Mouse (Mus musculus) midbrain, embryonic 15.5 days (tissue): Measurements from ENCODE around the gene Prss30. TPM values are rescaled to one million over a fixed set of nuclear protein-coding genes. Genes with fewer than 3 reads are reported as not detected.

Experiments used
- ATAC-seq: fragments of 200-750 bp; cut with Nextera tagmentation; replicated peaks from 2 replicates; pipeline ENCODE4 v1.8.0; 2017; ENCODE audit warnings: moderate TSS enrichment
- H3K27ac ChIP-seq: fragments of 300-500 bp; sonication (generic); 2 replicates; pipeline ENCODE4 v1.5.1; 2015; ENCODE audit warnings: mild to moderate bottlenecking, inconsistent platforms
- H3K27me3 ChIP-seq: fragments of 300-500 bp; sonication (generic); replicated peaks from 2 replicates; pipeline ENCODE4 v1.6.1; 2015; ENCODE audit warnings: inconsistent platforms
- H3K36me3 ChIP-seq: fragments of 300-500 bp; sonication (generic); replicated peaks from 2 replicates; pipeline ENCODE4 v1.6.1; 2015; ENCODE audit warnings: inconsistent platforms
- H3K4me1 ChIP-seq: fragments of 300-500 bp; sonication (generic); 2 replicates; pipeline ENCODE4 v1.6.1; 2015; ENCODE audit warnings: inconsistent platforms
- H3K4me2 ChIP-seq: fragments of 300-500 bp; sonication (generic); 2 replicates; pipeline ENCODE4 v1.6.1; 2015; ENCODE audit warnings: inconsistent platforms, mild to moderate bottlenecking, moderate library complexity
- H3K4me3 ChIP-seq: fragments of 300-500 bp; sonication (generic); 2 replicates; pipeline ENCODE4 v1.5.1; 2015; ENCODE audit warnings: mild to moderate bottlenecking, inconsistent platforms
- H3K9ac ChIP-seq: fragments of 300-500 bp; sonication (generic); 2 replicates; pipeline ENCODE4 v1.6.1; 2015; ENCODE audit warnings: mild to moderate bottlenecking, inconsistent platforms
- H3K9me3 ChIP-seq: fragments of 300-500 bp; sonication (generic); 2 replicates; pipeline ENCODE4 v1.6.1; 2016; ENCODE audit warnings: inconsistent platforms
- WGBS: fragments of 180-500 bp; shearing (Covaris S2); methylation state at CpG from one replicate; pipeline ENCODE4 v1.1.7; 2015; ENCODE audit warnings: mixed read lengths; 5-methylcytosine and 5-hydroxymethylcytosine counted together
- polyA plus RNA-seq: library from polyadenylated mRNA; unstranded; fragments of >200 nt; fragmentation: Nextera tagmentation; extraction: Ambion mirVana; gene quantifications from 2 replicates; pipeline ENCODE4 v1.2.1, GENCODE M21; 2015

Gene Prss30
- polyA plus RNA-seq, 1 experiment from 2014 or later, result not detected

DNA sequence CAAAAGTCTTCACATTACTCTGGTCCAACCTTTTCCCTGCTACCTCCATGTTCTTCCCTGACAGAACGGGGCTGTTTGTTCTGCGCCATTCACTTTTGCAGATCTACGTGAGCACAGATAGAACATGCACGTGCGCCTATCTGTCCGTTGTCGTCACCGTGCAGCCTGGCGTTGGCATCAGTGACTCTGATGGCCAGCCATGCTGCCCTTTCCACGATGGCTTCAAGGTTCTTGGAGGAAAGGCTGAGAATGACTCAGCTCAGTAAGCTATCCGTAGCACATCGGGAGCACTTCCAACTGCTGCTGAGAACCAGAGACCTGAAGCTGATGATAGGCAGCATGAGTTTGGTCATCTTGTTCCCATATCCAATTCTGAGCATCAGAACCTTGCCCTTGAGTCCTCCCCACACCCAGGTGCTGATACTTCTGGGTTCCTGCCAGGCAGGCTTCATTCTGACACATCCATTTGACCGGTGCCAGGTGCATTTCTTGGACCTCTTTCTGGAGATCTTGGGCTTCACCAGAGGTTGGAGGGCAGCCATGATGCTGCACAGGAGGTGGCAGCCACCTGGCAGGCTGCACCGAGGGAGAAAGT lies 23.8 kb upstream of the Prss30 start:
- H3K4me1 ChIP-seq, result no peaks in the 10 kb centered on the region
- H3K4me3 ChIP-seq, result no peak overlapping the region
- ATAC-seq, result no peak
- no peaks in the 10 kb centered on the region for H3K36me3 ChIP-seq
- no peak overlapping the region for H3K4me2 ChIP-seq
- 93% methylated on average over 14 of the region's 14 CpGs for WGBS
- no peak overlapping the region for H3K9ac ChIP-seq
- H3K27me3 ChIP-seq, result no peaks in the 10 kb centered on the region; the same call in 1 of the 2 replicates
- no peak overlapping the region for H3K27ac ChIP-seq
- no peaks in the 10 kb centered on the region for H3K9me3 ChIP-seq

DNA sequence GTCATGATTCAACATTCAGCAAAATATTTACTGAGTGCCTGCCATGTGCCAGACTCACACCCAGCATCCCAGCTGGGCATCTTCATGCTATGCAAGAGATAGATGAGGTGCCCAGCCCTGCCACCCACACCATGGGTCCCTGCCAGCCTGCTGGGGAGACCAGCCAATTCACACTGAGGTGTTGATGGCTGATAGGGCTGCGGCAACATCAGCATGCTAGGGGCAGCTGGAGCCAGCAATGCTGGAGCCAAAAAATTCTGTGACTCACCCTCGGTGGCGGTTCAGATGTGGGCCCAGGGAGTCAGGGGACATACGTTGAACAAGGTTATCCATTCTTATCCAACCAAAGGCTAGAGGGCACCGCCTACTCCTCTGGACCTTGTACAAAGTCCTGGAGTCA lies 20.0 kb upstream of the Prss30 start:
- 83% methylated on average over 5 of the region's 5 CpGs for WGBS
- Histone ChIP-seq H3K27ac (no peak overlapping the region), H3K9ac (no peak overlapping the region), H3K36me3 (no peaks in the 10 kb centered on the region), H3K4me1 (no peaks in the 10 kb centered on the region), H3K9me3 (no peaks in the 10 kb centered on the region), H3K4me3 (no peak overlapping the region), H3K4me2 (no peak overlapping the region), H3K27me3 (no peaks in the 10 kb centered on the region)
- no peak for ATAC-seq

DNA sequence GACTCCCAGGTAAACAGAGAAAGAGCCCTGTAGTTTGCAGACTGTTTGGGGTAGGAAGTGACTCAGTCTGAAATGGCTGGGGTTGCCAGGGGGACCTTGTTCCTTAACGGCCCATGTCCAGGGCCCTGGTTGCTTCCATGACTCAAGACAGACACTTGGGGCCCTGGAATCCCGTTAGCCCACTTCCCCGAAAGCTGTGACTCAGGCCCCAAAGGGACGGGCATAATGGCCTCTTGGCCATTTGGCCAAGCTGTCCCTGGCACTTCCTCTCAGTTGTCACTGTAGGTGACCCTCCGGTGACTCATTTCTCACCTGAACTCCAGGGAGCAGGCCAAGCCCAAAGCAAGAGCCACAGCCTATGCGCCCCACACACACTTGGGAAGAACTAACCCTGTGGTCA lies 18.0 kb upstream of the Prss30 start:
- Histone ChIP-seq H3K4me3 (no peak overlapping the region), H3K4me1 (peaks cover 7% of the 10 kb centered on the region; the same call in 1 of the 2 replicates), H3K36me3 (no peaks in the 10 kb centered on the region), H3K9me3 (no peaks in the 10 kb centered on the region), H3K27me3 (no peaks in the 10 kb centered on the region), H3K9ac (no peak overlapping the region), H3K4me2 (no peak overlapping the region), H3K27ac (no peak overlapping the region)
- no peak for ATAC-seq
- 82% methylated on average over 6 of the region's 6 CpGs for WGBS

DNA sequence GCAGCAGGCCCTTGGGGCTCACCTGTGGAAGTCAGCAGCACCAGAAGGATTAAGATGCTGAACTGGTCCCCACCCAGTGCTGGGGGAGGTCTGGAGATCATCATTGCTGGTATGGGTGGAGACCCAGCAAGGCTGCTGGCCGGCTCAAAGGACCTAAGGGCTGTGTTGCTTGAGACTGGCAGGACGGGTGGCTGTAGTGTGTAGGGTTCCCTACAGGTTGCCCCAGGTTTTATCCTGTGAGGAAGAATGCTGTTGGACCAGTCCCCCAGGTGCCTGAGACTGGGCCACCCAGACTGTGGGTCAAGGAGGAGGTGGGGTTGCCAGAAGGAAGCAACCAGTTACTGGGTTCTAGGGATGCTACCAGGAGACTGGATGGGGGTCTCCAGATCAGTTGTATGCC lies 17.5 kb upstream of the Prss30 start, which contains the start of gene Prss22:
Gene Prss22 (minus strand): TSS at position 200 of the 400 bp plus-strand sequence.
- Histone ChIP-seq H3K4me1 (peaks cover 11% of the 10 kb centered on the region), H3K27ac (no peak within 1 kb of the TSS), H3K9me3 (no peaks in the 10 kb centered on the region), H3K4me2 (no peak within 1 kb of the TSS), H3K4me3 (no peak within 1 kb of the TSS), H3K36me3 (no peaks in the 10 kb centered on the region), H3K27me3 (no peaks in the 10 kb centered on the region), H3K9ac (no peak within 1 kb of the TSS)
- WGBS, result 79% methylated on average over 2 of the region's 2 CpGs
- no peak for ATAC-seq

DNA sequence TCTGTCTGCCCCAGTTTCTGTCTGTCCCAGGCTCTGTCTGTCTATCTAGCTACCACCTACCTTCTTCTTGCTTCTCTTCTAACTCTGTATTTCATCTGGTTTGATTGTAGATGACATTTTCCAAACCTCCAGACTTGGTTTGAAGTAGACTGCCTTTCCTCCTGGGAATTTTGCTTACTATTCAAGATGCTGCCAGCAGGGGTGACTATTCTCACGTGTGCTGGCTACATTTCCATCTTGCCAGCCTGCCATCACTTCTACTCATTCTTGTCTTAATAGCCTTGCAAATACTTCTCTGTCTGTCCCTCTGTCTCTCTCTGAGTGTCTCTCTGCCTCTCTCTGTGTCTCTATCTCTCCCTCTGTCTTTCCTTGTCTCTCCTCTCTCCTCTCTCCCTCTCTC lies 15.1 kb upstream of the Prss30 start:
- no peaks in the 10 kb centered on the region for H3K36me3 ChIP-seq
- H3K27ac ChIP-seq, result no peak overlapping the region
- 30% methylated on average over 1 of the region's 1 CpGs for WGBS
- H3K4me2 ChIP-seq, result no peak overlapping the region
- no peak for ATAC-seq
- H3K4me1 ChIP-seq, result peaks cover 13% of the 10 kb centered on the region
- no peak overlapping the region for H3K9ac ChIP-seq
- no peaks in the 10 kb centered on the region for H3K9me3 ChIP-seq
- no peak overlapping the region for H3K4me3 ChIP-seq
- no peaks in the 10 kb centered on the region for H3K27me3 ChIP-seq

DNA sequence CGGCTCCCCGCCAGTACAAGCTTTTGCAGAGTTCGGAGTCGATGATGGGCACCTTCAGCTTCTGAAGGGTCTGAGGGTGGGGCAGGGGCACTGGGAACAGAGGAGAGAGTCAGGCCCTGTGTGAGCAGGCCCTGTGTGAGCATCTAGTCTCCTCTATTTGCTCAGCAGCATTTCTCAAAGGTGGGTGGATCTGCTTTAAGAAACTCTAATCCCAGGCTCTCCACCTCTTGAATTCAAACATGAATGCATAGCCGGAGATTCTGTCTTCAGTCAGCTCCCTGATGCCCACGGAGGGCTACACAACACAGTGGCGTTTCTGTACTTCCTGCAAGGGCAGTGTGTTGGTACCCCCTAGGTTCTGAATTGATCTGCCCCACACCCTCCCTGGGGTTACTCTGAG lies 14.3 kb upstream of the Prss30 start:
- Histone ChIP-seq H3K4me2 (no peak overlapping the region), H3K4me3 (no peak overlapping the region), H3K9ac (no peak overlapping the region), H3K27ac (no peak overlapping the region), H3K36me3 (no peaks in the 10 kb centered on the region), H3K27me3 (no peaks in the 10 kb centered on the region), H3K9me3 (no peaks in the 10 kb centered on the region), H3K4me1 (peaks cover 13% of the 10 kb centered on the region)
- WGBS, result 75% methylated on average over 7 of the region's 7 CpGs
- no peak for ATAC-seq

DNA sequence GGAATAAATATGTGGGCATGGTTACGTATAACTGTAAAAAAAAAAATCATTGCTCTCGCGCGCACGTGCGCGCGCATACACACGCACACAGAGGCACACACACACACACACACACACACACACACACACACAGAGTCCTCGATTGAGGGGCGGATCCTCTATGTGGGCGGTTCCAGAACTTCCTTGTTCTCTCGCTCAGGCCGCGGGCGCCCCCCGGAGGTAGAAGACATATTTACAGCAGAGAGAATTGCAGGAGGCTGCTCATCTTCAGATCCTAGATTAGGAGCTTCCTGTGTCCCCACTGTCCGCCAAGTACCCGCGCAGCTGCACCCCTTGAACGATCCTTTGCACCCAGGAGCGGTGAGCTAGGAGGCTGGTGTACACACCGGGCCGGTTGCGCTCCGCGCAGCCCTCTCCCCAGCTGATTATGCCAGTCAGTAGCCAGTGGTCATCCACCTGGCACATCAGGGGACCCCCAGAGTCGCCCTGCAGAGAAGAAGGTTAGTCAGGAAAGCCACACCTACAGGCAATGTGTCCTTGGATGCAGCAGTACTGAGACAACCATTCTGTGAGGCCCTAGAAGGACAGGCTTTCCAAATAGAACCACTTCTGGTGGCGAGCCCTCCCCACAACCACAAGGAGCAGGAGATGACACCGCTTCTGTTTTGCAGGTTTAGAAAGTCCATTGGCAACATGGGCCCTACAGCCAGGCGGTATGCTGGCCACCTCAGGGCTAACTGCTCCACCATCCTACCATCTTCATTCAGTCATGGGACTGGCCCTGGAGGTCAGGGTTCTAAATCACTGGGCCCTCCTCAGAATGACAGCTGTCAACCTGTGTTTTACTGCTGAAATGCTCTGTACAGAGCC lies 13.4 kb upstream of the Prss30 start:
- H3K27me3 ChIP-seq, result no peaks in the 10 kb centered on the region
- peaks cover 13% of the 10 kb centered on the region for H3K4me1 ChIP-seq
- peak overlapping the region; percentile 33 for H3K4me3 ChIP-seq
- H3K36me3 ChIP-seq, result no peaks in the 10 kb centered on the region
- H3K9me3 ChIP-seq, result no peaks in the 10 kb centered on the region
- no peak overlapping the region for H3K27ac ChIP-seq
- H3K9ac ChIP-seq, result peak overlapping the region; percentile 53
- peak; percentile 84 for ATAC-seq
- H3K4me2 ChIP-seq, result peak overlapping the region; percentile 59
- WGBS, result 10% methylated on average over 31 of the region's 31 CpGs

DNA sequence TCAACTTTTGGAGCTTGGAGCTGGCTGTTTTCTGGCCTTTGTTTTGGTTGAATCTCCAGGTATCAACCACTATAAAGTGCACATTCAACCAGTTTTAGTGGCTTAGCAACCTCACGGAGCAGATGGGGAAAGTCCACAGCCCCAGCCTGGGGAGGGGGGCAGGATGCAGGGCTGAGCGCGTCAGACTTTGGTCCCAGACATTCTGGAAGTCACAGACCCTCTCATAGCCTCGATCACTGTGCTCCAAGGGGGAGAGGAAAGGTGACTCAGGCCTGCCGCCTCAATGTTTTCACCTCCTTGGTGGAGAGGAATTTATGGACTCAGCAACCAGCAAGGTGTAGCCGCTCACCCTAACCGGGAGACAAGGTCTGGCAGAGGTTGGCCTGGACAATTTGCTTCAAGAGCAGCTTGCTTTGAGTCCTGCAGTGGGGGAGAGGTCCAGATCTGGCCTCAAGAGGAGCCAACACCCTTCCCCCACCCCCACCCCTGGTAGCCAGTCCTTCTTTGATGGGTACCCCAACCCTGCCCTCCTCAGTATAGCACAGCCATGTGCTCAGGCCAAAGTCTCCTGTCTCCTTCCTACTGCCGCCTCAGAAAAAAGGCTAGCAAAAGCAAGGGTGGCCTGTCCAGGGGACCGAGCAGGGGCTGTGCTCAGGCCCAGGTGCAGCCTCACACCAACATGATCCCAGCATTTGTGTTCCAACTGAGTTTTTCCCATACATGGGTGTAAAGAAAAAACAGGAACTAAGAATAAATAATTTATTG lies 12.6 kb upstream of the Prss30 start:
- Histone ChIP-seq H3K36me3 (no peaks in the 10 kb centered on the region), H3K4me2 (peak overlapping the region; percentile 59), H3K4me3 (peak overlapping the region; percentile 33; the same call in 1 of the 2 replicates), H3K27ac (0 out of 2 replicates have a peak overlapping the region, but pooled peaks have one; percentile 6), H3K27me3 (no peaks in the 10 kb centered on the region), H3K4me1 (peaks cover 13% of the 10 kb centered on the region), H3K9me3 (no peaks in the 10 kb centered on the region), H3K9ac (peak overlapping the region; percentile 8; the same call in 1 of the 2 replicates)
- WGBS, result 70% methylated on average over 9 of the region's 9 CpGs
- peak; percentile 83 for ATAC-seq

DNA sequence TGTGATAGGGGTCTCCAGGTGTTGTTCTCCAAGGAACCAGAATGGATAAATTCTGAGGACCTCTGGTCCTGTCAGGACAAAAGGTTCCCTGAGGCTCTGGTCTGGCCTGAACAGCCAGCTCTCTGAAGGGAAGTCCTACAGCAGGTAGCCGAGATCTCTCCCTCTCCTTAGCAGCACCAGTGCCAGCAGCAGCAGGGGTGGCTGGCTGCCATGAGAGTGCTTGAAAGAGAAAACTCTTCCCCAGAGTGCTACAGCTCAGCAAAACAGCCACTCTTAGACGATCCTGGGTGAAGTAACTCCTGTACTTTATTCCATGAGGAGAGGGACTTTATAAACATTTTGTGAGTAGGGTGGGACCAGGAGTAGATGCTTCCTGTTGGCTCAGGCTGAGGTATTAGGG lies 9.4 kb upstream of the Prss30 start:
- no peak overlapping the region for H3K4me2 ChIP-seq
- no peaks in the 10 kb centered on the region for H3K36me3 ChIP-seq
- 37% methylated on average over 2 of the region's 2 CpGs for WGBS
- H3K9me3 ChIP-seq, result no peaks in the 10 kb centered on the region
- no peak overlapping the region for H3K27ac ChIP-seq
- H3K9ac ChIP-seq, result no peak overlapping the region
- peaks cover 13% of the 10 kb centered on the region for H3K4me1 ChIP-seq
- no peak for ATAC-seq
- H3K27me3 ChIP-seq, result no peaks in the 10 kb centered on the region
- H3K4me3 ChIP-seq, result no peak overlapping the region

DNA sequence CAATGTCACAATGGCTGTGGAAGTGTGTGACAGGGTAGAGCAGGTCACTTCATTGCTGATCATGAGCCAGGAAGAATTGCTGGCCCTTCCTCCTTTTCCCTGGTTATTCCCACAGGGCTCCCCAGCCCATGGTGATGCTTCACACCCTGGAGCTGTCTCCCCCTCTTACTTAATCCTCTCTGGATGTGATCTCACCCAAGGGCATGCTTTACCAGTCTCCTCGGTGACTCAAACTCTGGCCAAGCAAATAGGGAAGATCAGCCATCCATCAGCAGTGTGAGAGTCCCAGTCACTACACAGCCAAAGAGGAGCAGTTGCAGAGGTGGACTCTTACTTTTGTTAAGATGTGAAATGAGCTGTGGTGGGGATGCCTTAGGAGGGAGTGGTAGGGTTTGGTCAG lies 4.6 kb upstream of the Prss30 start:
- Histone ChIP-seq H3K27ac (no peak overlapping the region), H3K27me3 (no peaks in the 10 kb centered on the region), H3K4me2 (no peak overlapping the region), H3K4me3 (no peak overlapping the region), H3K9ac (no peak overlapping the region), H3K9me3 (no peaks in the 10 kb centered on the region), H3K4me1 (no peaks in the 10 kb centered on the region), H3K36me3 (no peaks in the 10 kb centered on the region)
- WGBS, result 80% methylated on average over 1 of the region's 1 CpGs
- ATAC-seq, result no peak

DNA sequence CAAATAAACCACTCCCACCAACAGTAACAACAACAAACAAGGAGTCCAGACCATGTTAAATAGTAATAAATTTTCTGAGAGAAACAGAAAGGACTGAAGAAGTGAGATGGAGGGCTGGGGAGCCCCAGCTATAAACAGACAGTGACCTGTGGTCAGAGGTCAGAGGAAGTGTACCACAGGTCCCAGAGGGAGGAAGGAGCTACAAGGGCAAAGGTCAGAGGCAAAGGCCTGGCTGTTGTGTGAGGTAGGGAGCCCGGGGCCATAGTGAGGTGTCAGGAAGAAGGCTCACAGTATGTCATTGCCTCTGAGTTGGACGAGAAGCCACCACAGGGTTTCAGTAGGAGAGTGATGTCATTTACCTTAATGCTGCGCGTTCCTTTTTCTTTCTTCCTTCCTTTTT lies 2.5 kb upstream of the Prss30 start:
- H3K9ac ChIP-seq, result no peak overlapping the region
- ATAC-seq, result no peak
- H3K9me3 ChIP-seq, result no peaks in the 10 kb centered on the region
- no peaks in the 10 kb centered on the region for H3K27me3 ChIP-seq
- no peak overlapping the region for H3K27ac ChIP-seq
- WGBS, result 66% methylated on average over 4 of the region's 4 CpGs
- no peak overlapping the region for H3K4me3 ChIP-seq
- H3K4me1 ChIP-seq, result no peaks in the 10 kb centered on the region
- no peaks in the 10 kb centered on the region for H3K36me3 ChIP-seq
- H3K4me2 ChIP-seq, result no peak overlapping the region

DNA sequence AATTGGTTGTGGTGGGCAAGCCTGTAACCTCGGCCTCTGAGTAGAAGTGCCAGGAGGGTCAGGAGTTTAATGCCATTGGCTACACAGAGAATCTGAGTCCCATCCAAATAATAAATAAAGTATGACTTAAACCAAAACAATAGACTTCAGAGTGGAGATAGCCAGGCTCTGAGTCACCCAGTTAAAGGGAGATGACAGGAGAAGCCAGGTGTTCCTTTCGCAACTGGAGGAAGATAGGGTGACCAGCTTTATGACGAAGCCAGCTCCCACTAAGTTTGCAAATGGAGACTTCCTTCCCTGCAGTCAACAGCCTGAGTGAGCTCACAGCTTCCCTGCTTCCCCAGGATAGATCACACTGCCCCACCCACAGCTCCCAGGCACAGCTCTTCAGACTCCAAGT lies 895 bp downstream of the Prss30 start:
- Histone ChIP-seq H3K4me1 (no peaks in the 10 kb centered on the region), H3K36me3 (no peaks in the 10 kb centered on the region), H3K9me3 (no peaks in the 10 kb centered on the region), H3K27ac (no peak overlapping the region), H3K4me3 (no peak overlapping the region), H3K9ac (no peak overlapping the region), H3K4me2 (no peak overlapping the region), H3K27me3 (no peaks in the 10 kb centered on the region)
- 72% methylated on average over 3 of the region's 3 CpGs for WGBS
- ATAC-seq, result no peak
